Mouse (Mus musculus) thymus, adult 2 months (tissue): Measurements from ENCODE around the gene Mindy4.

Source experiments
- CTCF ChIP-seq: fragments of 200-500 bp; IDR thresholded peaks from 2 replicates; pipeline ENCODE4 v1.5.1; 2012; ENCODE audit warnings: mild to moderate bottlenecking, control low read depth, low read length, moderate library complexity, borderline replicate concordance; ENCODE audit not compliant: control insufficient read depth, poor library complexity, insufficient read depth; ENCODE audit errors: extremely low read depth
- POLR2A ChIP-seq: fragments of 200-500 bp; IDR thresholded peaks from 2 replicates; pipeline ENCODE4 v1.6.1; 2012; ENCODE audit warnings: mild to moderate bottlenecking, low read length, control low read depth, moderate library complexity; ENCODE audit not compliant: control insufficient read depth, poor library complexity, insufficient read depth; ENCODE audit errors: extremely low read depth

GRCm38 (mm10) chr6:55320894-55321293 is 117.7 kb downstream of the Mindy4 start:
- TF ChIP-seq CTCF, result no peak
- no peak for TF ChIP-seq POLR2A
